Mouse (Mus musculus) left cerebral cortex, adult 2 months (tissue): Measurements from ENCODE around the gene Phf19. TPM values are rescaled to one million over a fixed set of nuclear protein-coding genes. Genes with fewer than 3 reads are reported as not detected.
A peak's percentile ranks its signal among the peaks of the same experiment; 100 is the strongest.

Experiments
- DNase-seq, 2 experiments: peaks; one replicate each; pipeline ENCODE4 v3.0.0; 2021 to 2022; ENCODE audit warnings: low spot score in 2 of 2, mixed read lengths in 1 of 2; ENCODE audit errors: extremely low spot score in 1 of 2
- H3K27ac ChIP-seq: fragments of 200-600 bp; 2 replicates; pipeline ENCODE4 v1.8.1; 2022
- H3K4me3 ChIP-seq: fragments of 200-600 bp; 2 replicates; pipeline ENCODE4 v1.8.1; 2022
- CTCF ChIP-seq: fragments of 200-600 bp; IDR thresholded peaks from 2 replicates; pipeline ENCODE4 v1.8.1; 2022; ENCODE audit warnings: antibody characterized with exemption, mild to moderate bottlenecking, moderate library complexity
- intact Hi-C: fragments of 180-260 bp; cut with DNase I; formaldehyde crosslinking; loops from one replicate; pipeline ENCODE4 v1.15.1; 2025
- total RNA-seq, 2 experiments: library from RNA; stranded (reverse); gene quantifications; 2 replicates each; pipeline ENCODE4 v1.2.3; 2021

The Phf19 gene
- total RNA-seq, 2 experiments from 2014 or later, result 0.84 to 1.3 TPM

- intact Hi-C loops, result no loop called here
- Histone ChIP-seq H3K4me3 (no peak overlapping the region), H3K27ac (no peak overlapping the region)
- DNase-seq, result no peak
- no peak for TF ChIP-seq CTCF
Measured at GRCm38 (mm10) chr2:34882757-34883156, 31.1 kb downstream of the Phf19 start.

GRCm38 (mm10) chr2:34880054-34880453 is 33.8 kb downstream of the Phf19 start:
- DNase-seq, result no peak
- Histone ChIP-seq H3K4me3 (no peak overlapping the region), H3K27ac (no peak overlapping the region)
- intact Hi-C loops, result no loop called here
- TF ChIP-seq CTCF, result no peak

- Histone ChIP-seq H3K4me3 (no peak within 1 kb of the TSS), H3K27ac (no peak within 1 kb of the TSS)
- no peak for DNase-seq
- no peak for TF ChIP-seq CTCF
- intact Hi-C loops, result no loop called here
Measured at GRCm38 (mm10) chr2:34874816-34875345, 38.9 kb downstream of the Phf19 start, which contains the start of gene Psmd5. Gene Psmd5 (minus strand): TSS chr2:34874968.

- DNase-seq, result no peak
- Histone ChIP-seq H3K27ac (no peak within 1 kb of the TSS), H3K4me3 (no peak within 1 kb of the TSS)
- intact Hi-C loops, result no loop called here
- no peak for TF ChIP-seq CTCF
Measured at GRCm38 (mm10) chr2:34874271-34874670, 39.6 kb downstream of the Phf19 start, which contains the start of gene Cutal. Gene Cutal (plus strand): TSS chr2:34874396.

- intact Hi-C loops, result loop anchor here (1.0 to 2.0 kb wide), 3 partner anchors 34 to 239 kb away; partner anchors contain the start of genes Cntrl and Fbxw2
- Histone ChIP-seq H3K27ac (peak overlapping the region; percentile 89), H3K4me3 (peak overlapping the region; percentile 100)
- no peak for TF ChIP-seq CTCF
- DNase-seq, result peak; percentile 88 to 92
Measured at GRCm38 (mm10) chr2:34870520-34871474, 43.0 kb downstream of the Phf19 start.

GRCm38 (mm10) chr2:34869680-34870079 is 44.1 kb downstream of the Phf19 start:
- intact Hi-C loops, result loop anchor here (2.0 kb wide), 2 partner anchors 35 to 43 kb away; partner anchors contain the start of gene Fbxw2
- H3K4me3 ChIP-seq, result peak overlapping the region; percentile 100
- no peak for TF ChIP-seq CTCF
- DNase-seq, result no peak
- no peak overlapping the region for H3K27ac ChIP-seq

- TF ChIP-seq CTCF, result no peak
- Histone ChIP-seq H3K27ac (no peak overlapping the region), H3K4me3 (no peak overlapping the region)
- intact Hi-C loops, result no loop called here
- DNase-seq, result no peak
Measured at GRCm38 (mm10) chr2:34857728-34858127, 56.1 kb downstream of the Phf19 start.

GRCm38 (mm10) chr2:34855265-34855664 is 58.6 kb downstream of the Phf19 start:
- TF ChIP-seq CTCF, result no peak; the same call in none of the 2 replicates
- intact Hi-C loops, result no loop called here

GRCm38 (mm10) chr2:34847702-34848101 is 66.1 kb downstream of the Phf19 start:
- no peak overlapping the region for H3K4me3 ChIP-seq
- no peak for DNase-seq
- intact Hi-C loops, result no loop called here
- no peak overlapping the region for H3K27ac ChIP-seq
- TF ChIP-seq CTCF, result no peak

More at GRCm38 (mm10) chr2:34855265-34855664, 58.6 kb downstream of the Phf19 start:
- Histone ChIP-seq H3K4me3 (no peak overlapping the region), H3K27ac (no peak overlapping the region)
- no peak for DNase-seq

Other genes with a start within 250 kb of the Phf19 start
- 100 to 1,000 TPM in 1 of 2 experiments, 10 to 100 TPM in 1; 99.1 to 101 TPM for gene Gapvd1, start 158.8 kb downstream of the Phf19 start, total RNA-seq
- gene Hspa5, start 142.1 kb downstream of the Phf19 start, total RNA-seq, result 100 to 1,000 TPM; 325 to 334 TPM
- 10 to 100 TPM; 32.0 to 34.4 TPM for gene Rabepk, start 114.1 kb downstream of the Phf19 start, total RNA-seq
- 100 to 1,000 TPM in 1 of 2 experiments, 10 to 100 TPM in 1; 86.8 to 100 TPM for gene Fbxw2, start 87.7 kb downstream of the Phf19 start, total RNA-seq
- gene Gm34653, start 81.0 kb downstream of the Phf19 start, total RNA-seq, result under 1 TPM in 1 of 2 experiments, not detected in 1; 0.27 TPM
- gene Cutal, start 39.6 kb downstream of the Phf19 start, total RNA-seq, result under 1 TPM; 0.23 to 0.93 TPM
- 10 to 100 TPM; 31.9 to 35.7 TPM for gene Psmd5, start 39.1 kb downstream of the Phf19 start, total RNA-seq
- 1 to 10 TPM; 1.3 to 1.6 TPM for gene Traf1, start 47.7 kb upstream of the Phf19 start, total RNA-seq
- gene Hc, start 147.4 kb upstream of the Phf19 start, total RNA-seq, result under 1 TPM; 0.37 to 0.45 TPM
- under 1 TPM in 1 of 2 experiments, not detected in 1; 0.21 TPM for gene AI182371, start 187.5 kb upstream of the Phf19 start, total RNA-seq
- 1 to 10 TPM; 9.0 to 9.6 TPM for gene Cntrl, start 195.5 kb upstream of the Phf19 start, total RNA-seq